Mouse (Mus musculus): ENCODE data around the gene Runx1. TPM values are rescaled to one million over a fixed set of nuclear protein-coding genes. Genes with fewer than 3 reads are reported as not detected.

Gene Runx1
- polyA plus RNA-seq, 1 experiment from 2014 or later, result 9.1 TPM

DNA sequence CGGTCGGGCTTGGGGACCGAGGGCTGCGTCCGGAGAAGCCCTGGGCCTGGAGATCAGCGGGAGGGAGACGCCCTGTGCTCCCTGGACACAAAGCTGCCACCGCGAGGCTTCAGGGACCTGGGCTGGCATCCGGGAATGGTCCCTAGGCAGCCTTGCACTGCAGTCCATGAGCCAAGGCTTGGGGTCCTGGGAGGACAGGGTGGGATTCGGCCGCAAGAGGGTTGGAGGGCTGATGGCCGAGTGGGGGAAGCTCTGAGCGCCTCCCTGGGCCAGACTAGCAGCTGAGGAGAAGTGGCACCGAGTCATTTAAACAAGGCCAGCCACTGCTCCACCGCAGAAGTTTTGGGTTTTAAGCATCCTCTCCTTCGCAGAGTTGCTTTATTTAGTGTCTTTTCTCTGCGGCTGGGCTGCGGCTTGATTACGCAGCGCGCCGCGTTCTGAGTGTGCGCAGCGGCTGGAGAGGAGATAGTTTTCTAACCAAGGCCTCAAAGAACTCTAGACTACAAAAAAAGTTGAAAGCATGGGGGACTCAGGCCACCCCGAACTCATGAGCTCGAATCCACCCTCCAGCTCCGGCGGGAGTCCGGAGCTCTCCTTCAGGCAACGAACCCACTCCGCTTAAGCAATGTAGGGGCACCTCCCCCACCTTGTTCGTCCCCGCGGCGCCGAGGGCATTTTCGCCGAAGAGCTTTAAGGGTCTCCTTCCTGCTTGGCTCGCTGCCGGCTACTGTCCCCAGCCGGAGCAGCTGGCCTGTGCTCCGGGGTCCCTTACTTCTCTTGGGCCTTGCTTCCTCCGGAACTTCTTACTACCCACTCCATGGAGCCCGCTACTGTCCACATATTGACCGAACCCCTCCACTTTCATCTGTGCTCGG is 128.0 kb downstream of the Runx1 start:
- Histone ChIP-seq H3K9me3 (ENCODE audit: low read length) (no peaks in the 10 kb centered on the region), H3K4me3 (ENCODE audit: low read depth, low read length) (peak overlapping the region; percentile 59), H3K36me3 (ENCODE audit: insufficient read depth, low read length) (no peaks in the 10 kb centered on the region), H3K27me3 (replicated peaks; ENCODE audit: insufficient read depth, low read length) (no peaks in the 10 kb centered on the region; the same call in 1 of the 2 replicates), H3K4me2 (replicated peaks; ENCODE audit: low read depth, low read length) (peak overlapping the region; percentile 99), H3K4me1 (ENCODE audit: insufficient read depth, low read depth, low read length) (peaks cover 4% of the 10 kb centered on the region; the same call in 1 of the 2 replicates), H3K27ac (ENCODE audit: low read length) (peak overlapping the region; percentile 88), H3K9ac (replicated peaks; ENCODE audit: low read depth) (peak overlapping the region; percentile 60)
- DNase-seq (ENCODE audit: low spot score) (peak; percentile 65), ATAC-seq (peak; percentile 27)
- TF ChIP-seq EP300 (IDR thresholded peaks at IDR 0.05) (no peak), CTCF (IDR thresholded peaks at IDR 0.05) (no peak)
- WGBS, result under 1% methylated on average over 47 of the region's 48 CpGs

DNA sequence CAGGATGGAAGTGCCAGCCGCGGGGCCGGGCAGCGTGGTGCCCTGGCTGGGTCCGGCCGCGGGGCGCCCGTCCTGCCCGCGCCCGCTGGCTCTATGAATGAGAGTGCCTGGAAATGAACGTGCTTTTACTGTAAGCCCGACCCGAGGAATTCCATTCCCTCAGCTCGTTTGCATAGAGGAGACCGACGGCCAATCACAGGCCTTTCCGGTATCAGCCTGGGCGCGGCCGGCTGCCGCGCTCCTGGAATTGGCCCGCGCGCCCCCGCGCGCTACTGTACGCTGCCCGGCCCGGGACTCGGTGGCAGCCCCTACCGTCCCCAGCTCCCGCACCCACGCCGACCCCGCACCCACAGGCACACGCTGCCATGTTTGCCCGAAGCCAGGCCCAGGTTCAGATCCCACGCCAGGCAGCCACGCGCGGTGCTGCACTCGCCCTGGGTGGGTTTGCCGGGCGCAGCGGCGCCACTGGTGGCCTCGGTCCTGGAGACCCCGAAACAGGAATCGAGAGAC is 128.7 kb downstream of the Runx1 start:
- H3K27ac ChIP-seq (ENCODE audit: low read length), result peak overlapping the region; percentile 88
- no peaks in the 10 kb centered on the region for H3K36me3 ChIP-seq (ENCODE audit: insufficient read depth, low read length)
- peaks cover 4% of the 10 kb centered on the region; the same call in 1 of the 2 replicates for H3K4me1 ChIP-seq (ENCODE audit: insufficient read depth, low read depth, low read length)

DNA sequence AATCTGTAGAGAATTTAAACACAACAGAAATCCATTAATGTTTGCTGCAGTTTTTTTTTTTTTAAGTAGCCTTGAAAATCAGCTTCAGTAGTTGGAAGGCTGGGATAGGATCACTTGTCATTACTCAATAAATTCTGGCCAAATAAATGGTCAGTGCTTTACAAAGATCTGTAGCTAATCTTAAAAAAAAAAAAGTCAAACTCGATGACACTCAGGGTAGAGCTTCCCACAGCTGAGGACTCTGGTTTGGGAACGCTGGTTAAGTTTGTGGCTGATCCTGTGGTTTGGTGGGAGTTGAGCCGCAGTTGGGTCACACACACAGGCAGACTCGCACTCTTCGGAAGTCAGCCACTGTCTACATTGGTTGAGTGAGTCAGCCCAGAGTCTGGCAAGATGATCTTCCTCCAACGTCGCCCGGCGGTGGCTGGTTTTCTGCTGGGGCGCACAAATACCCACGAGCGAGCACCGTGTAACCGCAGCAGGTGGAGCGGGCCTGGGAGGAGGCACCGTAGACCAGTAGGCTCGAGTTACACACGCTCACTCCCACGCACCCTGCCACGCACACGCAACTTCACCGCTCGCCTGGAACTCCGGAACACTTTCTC is 129.4 kb downstream of the Runx1 start:
- DNase-seq (ENCODE audit: low spot score) (peak; percentile 79), ATAC-seq (peak; percentile 9; the same call in 1 of the 2 replicates)
- Histone ChIP-seq H3K36me3 (ENCODE audit: insufficient read depth, low read length) (no peaks in the 10 kb centered on the region), H3K27me3 (replicated peaks; ENCODE audit: insufficient read depth, low read length) (peaks cover 3% of the 10 kb centered on the region; the same call in 1 of the 2 replicates), H3K9ac (replicated peaks; ENCODE audit: low read depth) (peak overlapping the region; percentile 43), H3K9me3 (ENCODE audit: low read length) (no peaks in the 10 kb centered on the region), H3K4me1 (ENCODE audit: insufficient read depth, low read depth, low read length) (peaks cover 5% of the 10 kb centered on the region; the same call in 1 of the 2 replicates), H3K4me2 (replicated peaks; ENCODE audit: low read depth, low read length) (peak overlapping the region; percentile 99), H3K27ac (ENCODE audit: low read length) (peak overlapping the region; percentile 74), H3K4me3 (ENCODE audit: low read depth, low read length) (peak overlapping the region; percentile 59)
- under 1% methylated on average over 24 of the region's 24 CpGs for WGBS
- TF ChIP-seq CTCF (IDR thresholded peaks at IDR 0.05) (no peak), EP300 (IDR thresholded peaks at IDR 0.05) (no peak)

More for the DNA sequence above, 128.7 kb downstream of the Runx1 start:
- TF ChIP-seq EP300 (IDR thresholded peaks at IDR 0.05) (no peak), CTCF (IDR thresholded peaks at IDR 0.05) (no peak)
- ATAC-seq, result peak; percentile 92
- Histone ChIP-seq H3K9ac (replicated peaks; ENCODE audit: low read depth) (peak overlapping the region; percentile 60), H3K27me3 (replicated peaks; ENCODE audit: insufficient read depth, low read length) (no peaks in the 10 kb centered on the region; the same call in 1 of the 2 replicates), H3K4me2 (replicated peaks; ENCODE audit: low read depth, low read length) (peak overlapping the region; percentile 99), H3K4me3 (ENCODE audit: low read depth, low read length) (peak overlapping the region; percentile 59), H3K9me3 (ENCODE audit: low read length) (no peaks in the 10 kb centered on the region)
- DNase-seq (ENCODE audit: low spot score), result peak; percentile 98
- WGBS, result 1% methylated on average over 51 of the region's 53 CpGs

DNA sequence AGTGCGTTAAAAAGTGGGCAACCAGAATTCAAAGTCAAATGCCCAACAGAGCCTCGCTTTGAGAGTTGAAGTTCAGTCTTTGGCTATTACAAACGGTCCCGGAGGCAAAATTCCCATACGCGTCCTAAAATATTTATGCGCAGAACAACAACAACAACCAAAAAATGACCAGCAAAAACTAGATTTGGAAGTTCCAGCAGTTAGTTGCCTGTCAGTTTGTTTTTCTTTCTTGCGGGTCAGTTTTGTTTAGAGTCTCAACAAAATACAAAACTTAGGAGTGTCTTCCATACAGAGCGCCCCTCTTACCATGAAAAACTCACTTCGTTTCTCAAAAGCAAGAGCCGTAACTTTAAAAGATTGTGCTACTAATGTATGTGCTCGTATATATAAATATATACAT is 130.0 kb downstream of the Runx1 start:
- Histone ChIP-seq H3K27ac (ENCODE audit: low read length) (peak overlapping the region; percentile 68), H3K9ac (replicated peaks; ENCODE audit: low read depth) (peak overlapping the region; percentile 59), H3K27me3 (replicated peaks; ENCODE audit: insufficient read depth, low read length) (peaks cover 4% of the 10 kb centered on the region; the same call in 1 of the 2 replicates), H3K9me3 (ENCODE audit: low read length) (no peaks in the 10 kb centered on the region), H3K4me2 (replicated peaks; ENCODE audit: low read depth, low read length) (peak overlapping the region; percentile 99), H3K4me1 (ENCODE audit: insufficient read depth, low read depth, low read length) (peaks cover 6% of the 10 kb centered on the region; the same call in 1 of the 2 replicates), H3K4me3 (ENCODE audit: low read depth, low read length) (peak overlapping the region; percentile 59), H3K36me3 (ENCODE audit: insufficient read depth, low read length) (no peaks in the 10 kb centered on the region)
- TF ChIP-seq EP300 (IDR thresholded peaks at IDR 0.05), result no peak
- TF ChIP-seq CTCF (IDR thresholded peaks at IDR 0.05), result no peak
- WGBS, result 7% methylated on average over 12 of the region's 12 CpGs
- DNase-seq (ENCODE audit: low spot score) (no peak), ATAC-seq (no peak)

DNA sequence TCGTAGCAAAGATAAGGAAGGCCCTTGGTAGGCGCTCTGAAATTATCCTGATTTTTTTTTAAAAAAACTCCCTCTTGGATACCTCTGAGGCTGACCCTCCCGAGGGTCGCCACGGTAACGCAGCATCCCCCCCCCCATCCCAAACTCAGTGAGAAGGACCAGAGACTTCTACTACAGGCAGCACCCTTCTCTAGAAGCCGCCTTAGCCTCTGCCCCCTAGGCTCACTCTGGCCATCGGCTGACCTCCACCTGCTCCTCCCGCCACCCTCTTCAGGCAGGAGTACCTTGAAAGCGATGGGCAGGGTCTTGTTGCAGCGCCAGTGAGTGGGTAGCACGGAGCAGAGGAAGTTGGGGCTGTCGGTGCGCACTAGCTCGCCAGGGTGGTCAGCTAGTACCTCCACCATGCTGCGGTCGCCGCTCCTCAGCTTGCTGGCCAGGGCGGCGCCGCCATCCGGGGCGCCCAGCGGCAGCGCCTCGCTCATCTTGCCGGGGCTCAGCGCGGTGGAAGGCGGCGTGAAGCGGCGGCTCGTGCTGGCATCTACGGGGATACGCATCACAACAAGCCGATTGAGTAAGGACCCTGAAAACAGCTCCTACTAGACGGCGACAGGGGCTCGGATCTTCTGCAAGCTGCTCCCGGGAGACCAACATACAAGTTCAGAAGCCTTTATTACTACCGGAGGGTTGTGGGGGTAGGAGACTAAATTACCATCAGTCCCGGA is 130.6 kb downstream of the Runx1 start:
- ATAC-seq (0 out of 2 replicates have a peak, but pooled peaks have one; percentile 1), DNase-seq (ENCODE audit: low spot score) (peak; percentile 45)
- H3K9me3 ChIP-seq (ENCODE audit: low read length), result no peaks in the 10 kb centered on the region
- TF ChIP-seq CTCF (IDR thresholded peaks at IDR 0.05) (peak; percentile 2; the same call in 1 of the 2 replicates), EP300 (IDR thresholded peaks at IDR 0.05) (no peak)
- peak overlapping the region; percentile 99 for H3K4me2 ChIP-seq (replicated peaks; ENCODE audit: low read depth, low read length)
- peaks cover 6% of the 10 kb centered on the region; the same call in 1 of the 2 replicates for H3K4me1 ChIP-seq (ENCODE audit: insufficient read depth, low read depth, low read length)
- peaks cover 4% of the 10 kb centered on the region; the same call in 1 of the 2 replicates for H3K27me3 ChIP-seq (replicated peaks; ENCODE audit: insufficient read depth, low read length)
- H3K27ac ChIP-seq (ENCODE audit: low read length), result peak overlapping the region; percentile 68
- H3K4me3 ChIP-seq (ENCODE audit: low read depth, low read length), result peak overlapping the region; percentile 59
- H3K9ac ChIP-seq (replicated peaks; ENCODE audit: low read depth), result peak overlapping the region; percentile 59
- no peaks in the 10 kb centered on the region for H3K36me3 ChIP-seq (ENCODE audit: insufficient read depth, low read length)
- 1% methylated on average over 43 of the region's 43 CpGs for WGBS
